Mouse (Mus musculus) neural tube, embryonic 15.5 days (tissue): ENCODE measurements around the gene Gm28308. TPM values are rescaled to one million over a fixed set of nuclear protein-coding genes. Genes with fewer than 3 reads are reported as not detected.

Experiments used
- ATAC-seq: fragments of 200-750 bp; cut with Nextera tagmentation; 2 replicates; pipeline ENCODE4 v1.8.0; 2017; ENCODE audit warnings: mild to moderate bottlenecking, moderate TSS enrichment, moderate library complexity; ENCODE audit not compliant: low FRiP score
- H3K27ac ChIP-seq: fragments of 300-500 bp; sonication (generic); replicated peaks from 2 replicates; pipeline ENCODE4 v1.5.1; 2015; ENCODE audit warnings: mild to moderate bottlenecking, inconsistent platforms
- H3K27me3 ChIP-seq: fragments of 300-500 bp; sonication (generic); replicated peaks from 2 replicates; pipeline ENCODE4 v1.6.1; 2015; ENCODE audit warnings: inconsistent platforms
- H3K36me3 ChIP-seq: fragments of 300-500 bp; sonication (generic); 2 replicates; pipeline ENCODE4 v1.6.1; 2015; ENCODE audit warnings: inconsistent platforms
- H3K4me1 ChIP-seq: fragments of 300-500 bp; sonication (generic); 2 replicates; pipeline ENCODE4 v1.6.1; 2015; ENCODE audit warnings: inconsistent platforms
- H3K4me2 ChIP-seq: fragments of 300-500 bp; sonication (generic); 2 replicates; pipeline ENCODE4 v1.6.1; 2015; ENCODE audit warnings: inconsistent platforms, mild to moderate bottlenecking, moderate library complexity
- H3K4me3 ChIP-seq: fragments of 300-500 bp; sonication (generic); replicated peaks from 2 replicates; pipeline ENCODE4 v1.5.1; 2015; ENCODE audit warnings: mild to moderate bottlenecking, inconsistent platforms
- H3K9ac ChIP-seq: fragments of 300-500 bp; sonication (generic); replicated peaks from 2 replicates; pipeline ENCODE4 v1.6.1; 2015; ENCODE audit warnings: mild to moderate bottlenecking, inconsistent platforms
- H3K9me3 ChIP-seq: fragments of 300-500 bp; sonication (generic); replicated peaks from 2 replicates; pipeline ENCODE4 v1.6.1; 2016; ENCODE audit warnings: inconsistent platforms
- WGBS: fragments of 180-500 bp; shearing (Covaris S2); methylation state at CpG from one replicate; pipeline ENCODE4 v1.1.7; 2015; ENCODE audit warnings: mixed read lengths; 5-methylcytosine and 5-hydroxymethylcytosine counted together
- polyA plus RNA-seq: library from polyadenylated mRNA; unstranded; fragments of >200 nt; fragmentation: Nextera tagmentation; extraction: Ambion mirVana; gene quantifications from 2 replicates; pipeline ENCODE4 v1.2.1, GENCODE M21; 2015

Gm28308 gene
- polyA plus RNA-seq, 1 experiment from 2014 or later = not detected

- peak overlapping the region; percentile 85 for H3K4me2 ChIP-seq
- no peaks in the 10 kb centered on the region for H3K36me3 ChIP-seq
- peak; percentile 18 for ATAC-seq
- H3K4me3 ChIP-seq = peak overlapping the region; percentile 81
- H3K27me3 ChIP-seq = no peaks in the 10 kb centered on the region
- peak overlapping the region; percentile 99 for H3K9ac ChIP-seq
- peak overlapping the region; percentile 100 for H3K27ac ChIP-seq
- H3K4me1 ChIP-seq = peaks cover 57% of the 10 kb centered on the region
- H3K9me3 ChIP-seq = no peaks in the 10 kb centered on the region
- WGBS = under 1% methylated on average over 22 of the region's 22 CpGs
Observed at GRCm38 (mm10) chr6:52212556-52213118, 502 bp downstream of the Gm28308 start.

- Histone ChIP-seq H3K4me3 (peak overlapping the region; percentile 81), H3K27me3 (no peaks in the 10 kb centered on the region), H3K4me2 (peak overlapping the region; percentile 85), H3K9me3 (no peaks in the 10 kb centered on the region), H3K9ac (peak overlapping the region; percentile 99), H3K27ac (peak overlapping the region; percentile 100), H3K4me1 (peaks cover 62% of the 10 kb centered on the region), H3K36me3 (no peaks in the 10 kb centered on the region)
- WGBS = 5% methylated on average over 13 of the region's 13 CpGs
- no peak for ATAC-seq
Observed at GRCm38 (mm10) chr6:52211961-52212360, 1.2 kb downstream of the Gm28308 start.

- WGBS = 2% methylated on average over 37 of the region's 37 CpGs
- peak; percentile 29 for ATAC-seq
- peak overlapping the region; percentile 100 for H3K27ac ChIP-seq
Observed at GRCm38 (mm10) chr6:52211170-52211935, 1.8 kb downstream of the Gm28308 start.

DNA sequence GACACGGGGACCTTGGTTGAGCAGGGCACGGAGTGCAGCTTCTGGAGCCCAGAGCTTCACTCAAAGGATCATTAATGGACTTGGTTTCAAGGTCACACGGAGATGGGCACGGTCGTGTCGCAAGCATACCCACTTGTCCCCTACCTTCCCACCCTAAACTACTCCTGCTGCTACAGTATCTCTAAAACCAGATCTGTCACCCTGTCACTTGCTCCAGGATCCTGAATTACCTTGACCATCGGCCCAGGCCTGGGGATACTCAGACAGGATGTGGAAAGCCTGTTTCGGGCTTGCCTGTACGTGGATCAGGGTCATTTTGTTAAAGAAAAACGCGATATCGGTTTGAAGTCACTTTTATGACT, 3.5 kb downstream of the Gm28308 start:
- H3K4me2 ChIP-seq = peak overlapping the region; percentile 85
- peaks cover 68% of the 10 kb centered on the region for H3K4me1 ChIP-seq
- peak overlapping the region; percentile 63 for H3K9ac ChIP-seq
- no peak for ATAC-seq
- no peaks in the 10 kb centered on the region for H3K9me3 ChIP-seq
- H3K27me3 ChIP-seq = no peaks in the 10 kb centered on the region
- WGBS = 6% methylated on average over 12 of the region's 12 CpGs
- H3K36me3 ChIP-seq = 0 out of 2 replicates have a peak, but pooled peaks cover 3% of the 10 kb centered on the region
- peak overlapping the region; percentile 89 for H3K27ac ChIP-seq
- H3K4me3 ChIP-seq = peak overlapping the region; percentile 81

More at GRCm38 (mm10) chr6:52211170-52211935, 1.8 kb downstream of the Gm28308 start:
- H3K9me3 ChIP-seq = no peaks in the 10 kb centered on the region
- H3K27me3 ChIP-seq = no peaks in the 10 kb centered on the region
- peak overlapping the region; percentile 85 for H3K4me2 ChIP-seq
- no peaks in the 10 kb centered on the region for H3K36me3 ChIP-seq
- peak overlapping the region; percentile 81 for H3K4me3 ChIP-seq
- peak overlapping the region; percentile 99 for H3K9ac ChIP-seq
- peaks cover 68% of the 10 kb centered on the region for H3K4me1 ChIP-seq

GRCm38 (mm10) chr6:52208868-52209684, 4.1 kb downstream of the Gm28308 start:
- Histone ChIP-seq H3K9ac (peak overlapping the region; percentile 63), H3K9me3 (no peaks in the 10 kb centered on the region), H3K4me1 (peaks cover 68% of the 10 kb centered on the region), H3K27me3 (no peaks in the 10 kb centered on the region), H3K27ac (peak overlapping the region; percentile 89), H3K4me3 (peak overlapping the region; percentile 81), H3K36me3 (0 out of 2 replicates have a peak, but pooled peaks cover 3% of the 10 kb centered on the region), H3K4me2 (peak overlapping the region; percentile 85)
- no peak; the same call in 1 of the 2 replicates for ATAC-seq
- WGBS = 3% methylated on average over 18 of the region's 18 CpGs

- Histone ChIP-seq H3K36me3 (0 out of 2 replicates have a peak, but pooled peaks cover 3% of the 10 kb centered on the region), H3K4me2 (peak within 1 kb of the TSS; percentile 85), H3K4me1 (peaks cover 71% of the 10 kb centered on the region), H3K9me3 (no peaks in the 10 kb centered on the region), H3K27ac (peak within 1 kb of the TSS; percentile 89), H3K27me3 (no peaks in the 10 kb centered on the region), H3K9ac (peak within 1 kb of the TSS; percentile 63), H3K4me3 (peak within 1 kb of the TSS; percentile 81)
- 0 out of 2 replicates have a peak, but pooled peaks have one; percentile 9 for ATAC-seq
- under 1% methylated on average over 47 of the region's 47 CpGs for WGBS
Observed at GRCm38 (mm10) chr6:52208072-52208867, 4.9 kb downstream of the Gm28308 start, which contains the start of gene Hoxa6. Gene Hoxa6, minus strand, starts transcription at chr6:52208722.

GRCm38 (mm10) chr6:52207684-52207976, 5.5 kb downstream of the Gm28308 start:
- Histone ChIP-seq H3K4me2 (peak overlapping the region; percentile 85), H3K27ac (peak overlapping the region; percentile 79), H3K36me3 (0 out of 2 replicates have a peak, but pooled peaks cover 4% of the 10 kb centered on the region), H3K9me3 (no peaks in the 10 kb centered on the region), H3K4me1 (peaks cover 78% of the 10 kb centered on the region), H3K27me3 (no peaks in the 10 kb centered on the region), H3K9ac (peak overlapping the region; percentile 32), H3K4me3 (peak overlapping the region; percentile 81)
- no peak for ATAC-seq

GRCm38 (mm10) chr6:52206882-52207683, 6.1 kb downstream of the Gm28308 start:
- H3K4me2 ChIP-seq = peak overlapping the region; percentile 85
- WGBS = 10% methylated on average over 4 of the region's 4 CpGs
- no peaks in the 10 kb centered on the region for H3K27me3 ChIP-seq
- no peaks in the 10 kb centered on the region for H3K9me3 ChIP-seq
- H3K4me1 ChIP-seq = peaks cover 82% of the 10 kb centered on the region
- H3K4me3 ChIP-seq = peak overlapping the region; percentile 81
- peak overlapping the region; percentile 79 for H3K27ac ChIP-seq
- no peak for ATAC-seq
- H3K9ac ChIP-seq = peak overlapping the region; percentile 32
- H3K36me3 ChIP-seq = peaks cover 8% of the 10 kb centered on the region; the same call in 1 of the 2 replicates

DNA sequence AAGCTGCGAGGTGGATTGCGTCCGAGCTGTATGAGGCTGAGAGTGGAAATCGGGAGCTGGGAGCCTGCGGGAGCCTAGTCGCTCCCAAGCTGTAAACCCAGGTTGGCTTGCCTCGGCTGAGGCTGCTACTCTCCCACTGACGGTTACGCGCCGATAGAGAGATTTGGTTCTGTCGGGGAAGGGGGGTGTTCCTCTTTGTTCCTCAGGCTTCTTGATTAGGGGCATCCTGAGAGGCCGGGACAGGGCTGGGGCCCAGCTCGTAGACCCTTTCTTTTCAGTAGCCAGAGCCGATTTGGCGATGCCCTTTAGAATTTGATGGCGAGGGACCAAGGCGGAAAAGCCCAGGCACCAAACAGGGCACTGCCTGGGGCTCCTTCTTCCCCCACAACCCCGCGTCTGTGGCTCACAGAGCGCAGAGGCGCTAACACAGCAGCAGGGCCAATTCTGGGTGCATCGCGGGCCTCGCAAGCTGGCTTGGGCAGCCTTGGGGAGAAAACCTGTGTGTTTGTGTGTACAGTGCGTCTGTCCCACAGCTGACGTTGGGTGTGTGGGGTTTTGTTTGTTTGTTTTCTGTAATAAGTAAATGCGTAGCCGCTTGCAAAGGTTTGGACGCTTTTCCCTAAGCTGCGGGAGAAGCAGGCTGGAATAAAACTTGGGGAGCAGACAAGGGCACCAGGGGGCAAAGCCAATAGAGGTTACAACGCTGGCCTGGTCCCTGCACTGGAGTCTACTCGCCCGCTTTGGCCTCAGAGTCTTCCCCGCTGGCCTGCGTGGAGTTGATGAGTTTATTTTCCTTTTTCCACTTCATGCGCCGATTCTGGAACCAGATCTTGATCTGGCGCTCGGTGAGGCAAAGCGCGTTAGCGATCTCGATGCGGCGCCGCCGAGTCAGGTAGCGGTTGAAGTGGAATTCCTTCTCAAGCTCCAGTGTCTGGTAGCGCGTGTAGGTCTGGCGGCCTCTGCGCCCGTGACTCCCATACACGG, 7.2 kb downstream of the Gm28308 start:
- peaks cover 91% of the 10 kb centered on the region for H3K4me1 ChIP-seq
- peak overlapping the region; percentile 36 for H3K9ac ChIP-seq

More for the DNA sequence above, 7.2 kb downstream of the Gm28308 start:
- ATAC-seq = no peak
- 5% methylated on average over 55 of the region's 55 CpGs for WGBS
- Histone ChIP-seq H3K36me3 (peaks cover 11% of the 10 kb centered on the region; the same call in 1 of the 2 replicates), H3K27ac (peak overlapping the region; percentile 79), H3K4me2 (peak overlapping the region; percentile 85), H3K4me3 (peak overlapping the region; percentile 81), H3K27me3 (no peaks in the 10 kb centered on the region), H3K9me3 (no peaks in the 10 kb centered on the region)
